Comparison of ENCODE assay signal across 12 mouse cellular contexts in the genomic region with DNA sequence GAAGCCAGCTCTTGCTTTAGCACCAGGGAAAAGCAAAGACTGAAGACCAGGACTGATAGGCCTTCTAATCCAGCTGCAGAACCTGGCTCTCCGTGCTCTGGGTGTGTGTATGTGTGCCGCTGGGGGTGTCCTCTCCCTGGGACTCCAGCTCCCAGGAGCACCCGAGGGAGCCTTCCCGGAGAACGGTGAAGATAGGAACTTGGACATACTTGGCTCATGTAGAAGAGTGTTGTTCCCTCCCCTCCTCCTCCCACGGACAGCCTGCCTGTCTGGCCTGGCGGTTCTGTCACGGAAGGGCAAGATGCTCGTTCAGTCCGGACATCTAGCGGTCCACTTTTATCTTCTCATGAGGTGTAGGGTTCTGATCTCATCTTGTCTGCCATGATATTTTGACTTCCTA.
DNase-seq lines count a peak whose midpoint lies in the region; ATAC-seq and TF ChIP-seq lines count a peak whose summit lies in the region.
"Had no signal": no experiment of that assay in that cellular context is flagged by ENCODE, and none has a peak within 500 bp of the region (broad histone marks: within the 10 kb centered on the region; RNA-seq: fewer than 3 reads in every experiment).

No protein-coding gene starts in this region.

- no peak for ATAC-seq in heart, embryonic 12.5 days (ENCODE audit: insufficient number of reproducible peaks, low FRiP score)
- peak; percentile 32; the same call in 1 of the 2 replicates for ATAC-seq in lung, embryonic 14.5 days (ENCODE audit: insufficient read depth)
- no peak for ATAC-seq in heart, embryonic 15.5 days (replicated peaks; ENCODE audit: insufficient number of reproducible peaks, insufficient read depth, low FRiP score, low read depth)
- no peak for ATAC-seq in limb, embryonic 15.5 days (ENCODE audit: insufficient number of reproducible peaks, low FRiP score, low TSS enrichment, low read depth)
- no peak for ATAC-seq in erythroblast, adult 5-6 weeks (replicated peaks; ENCODE audit: low FRiP score, poor library complexity, severe bottlenecking)
- no peak for ATAC-seq in CD4-positive, CD25-positive, alpha-beta regulatory T cell, adult 4 months

- H3K36me3 ChIP-seq in heart, embryonic 12.5 days = no peaks in the 10 kb centered on the region
- no peaks in the 10 kb centered on the region for H3K36me3 ChIP-seq in lung, embryonic 14.5 days (ENCODE audit: insufficient read depth)
- H3K36me3 ChIP-seq in heart, embryonic 15.5 days = no peaks in the 10 kb centered on the region
- no peaks in the 10 kb centered on the region for H3K36me3 ChIP-seq in limb, embryonic 15.5 days
- H3K36me3 ChIP-seq: neural tube, embryonic 15.5 days had no signal

- no peak overlapping the region for H3K27ac ChIP-seq in heart, embryonic 12.5 days (ENCODE audit: poor library complexity, severe bottlenecking)
- H3K27ac ChIP-seq in lung, embryonic 14.5 days (ENCODE audit: low read depth) = no peak overlapping the region
- H3K27ac ChIP-seq in heart, embryonic 15.5 days = no peak overlapping the region
- H3K27ac ChIP-seq in limb, embryonic 15.5 days = peak overlapping the region; percentile 23; the same call in 1 of the 2 replicates
- H3K27ac ChIP-seq: neural tube, embryonic 15.5 days had no signal

- intact Hi-C loops in heart, postnatal 36 days (cut with DNase I) = loop anchor here (5.0 to 10.0 kb wide), 3 partner anchors 124 to 1603 kb away; a partner anchor contains a TSS

- H3K27me3 ChIP-seq in heart, embryonic 12.5 days (replicated peaks) = 0 out of 2 replicates have a peak, but pooled peaks cover 10% of the 10 kb centered on the region
- 0 out of 2 replicates have a peak, but pooled peaks cover 4% of the 10 kb centered on the region for H3K27me3 ChIP-seq in lung, embryonic 14.5 days (ENCODE audit: insufficient read depth, low read length)
- H3K27me3 ChIP-seq in heart, embryonic 15.5 days = 0 out of 2 replicates have a peak, but pooled peaks cover 6% of the 10 kb centered on the region
- 0 out of 2 replicates have a peak, but pooled peaks cover 5% of the 10 kb centered on the region for H3K27me3 ChIP-seq in limb, embryonic 15.5 days

- no peaks in the 10 kb centered on the region for H3K9me3 ChIP-seq in heart, embryonic 12.5 days (replicated peaks)
- no peaks in the 10 kb centered on the region for H3K9me3 ChIP-seq in lung, embryonic 14.5 days (ENCODE audit: low read depth, low read length)
- H3K9me3 ChIP-seq in heart, embryonic 15.5 days (replicated peaks) = no peaks in the 10 kb centered on the region
- no peaks in the 10 kb centered on the region for H3K9me3 ChIP-seq in limb, embryonic 15.5 days
- H3K9me3 ChIP-seq: neural tube, embryonic 15.5 days had no signal

- peak overlapping the region; percentile 77; the same call in 1 of the 2 replicates for H3K4me2 ChIP-seq in heart, embryonic 12.5 days
- no peak overlapping the region for H3K4me2 ChIP-seq in lung, embryonic 14.5 days
- H3K4me2 ChIP-seq in heart, embryonic 15.5 days = peak overlapping the region; percentile 68; the same call in 1 of the 2 replicates
- peak overlapping the region; percentile 54 for H3K4me2 ChIP-seq in limb, embryonic 15.5 days

- no peak overlapping the region for H3K9ac ChIP-seq in heart, embryonic 12.5 days
- H3K9ac ChIP-seq in lung, embryonic 14.5 days = no peak overlapping the region
- H3K9ac ChIP-seq in heart, embryonic 15.5 days = no peak overlapping the region
- no peak overlapping the region for H3K9ac ChIP-seq in limb, embryonic 15.5 days

- no peak overlapping the region for H3K4me3 ChIP-seq in heart, embryonic 12.5 days
- no peak overlapping the region for H3K4me3 ChIP-seq in lung, embryonic 14.5 days (ENCODE audit: low read depth, low read length)
- H3K4me3 ChIP-seq in lung, adult 2 months (replicated peaks; ENCODE audit: extremely low read depth, low read depth, low read length) = no peak overlapping the region
- H3K4me3 ChIP-seq in heart, embryonic 15.5 days = no peak overlapping the region
- no peak overlapping the region for H3K4me3 ChIP-seq in limb, embryonic 15.5 days

- peaks cover 12% of the 10 kb centered on the region; the same call in 1 of the 2 replicates for H3K4me1 ChIP-seq in heart, embryonic 12.5 days (replicated peaks)
- no peaks in the 10 kb centered on the region for H3K4me1 ChIP-seq in lung, embryonic 14.5 days (ENCODE audit: insufficient read depth)
- no peaks in the 10 kb centered on the region for H3K4me1 ChIP-seq in lung, adult 2 months (ENCODE audit: control insufficient read depth, insufficient read depth, low read length)
- 0 out of 2 replicates have a peak, but pooled peaks cover 2% of the 10 kb centered on the region for H3K4me1 ChIP-seq in heart, embryonic 15.5 days (replicated peaks)
- H3K4me1 ChIP-seq in limb, embryonic 15.5 days = peaks cover 26% of the 10 kb centered on the region

- no peak for DNase-seq in heart, postnatal 36 days
- DNase-seq in lung, embryonic 14.5 days = no peak
- DNase-seq in lung, adult 2 months = no peak
- DNase-seq: adrenal gland, postnatal 10 days; gastrocnemius, postnatal 25 days; lung, postnatal 36 days had no signal

- TF ChIP-seq POLR2A in lung, adult 2 months (IDR thresholded peaks at IDR 0.05; ENCODE audit: borderline replicate concordance, extremely low read depth, low read depth, low read length) = no peak

- no peak for TF ChIP-seq CTCF in lung, embryonic 14.5 days (IDR thresholded peaks at IDR 0.05; ENCODE audit: low read depth)
- TF ChIP-seq CTCF in lung, adult 2 months (IDR thresholded peaks at IDR 0.05; ENCODE audit: insufficient read depth, low read length) = no peak

- 62% methylated on average over 11 of the region's 11 CpGs for WGBS in heart, embryonic 12.5 days
- 64% methylated on average over 11 of the region's 11 CpGs for WGBS in lung, embryonic 14.5 days
- WGBS in lung, adult 2 months = 75% methylated on average over 11 of the region's 11 CpGs
- 67% methylated on average over 11 of the region's 11 CpGs for WGBS in heart, embryonic 15.5 days
- 50% methylated on average over 11 of the region's 11 CpGs for WGBS in limb, embryonic 15.5 days
